Mouse (Mus musculus) ovary, adult 18-20 months (tissue): ENCODE results near the gene Arhgap30.

ENCODE experiments used
- DNase-seq: peaks from one replicate; pipeline ENCODE4 v3.0.0; 2022; ENCODE audit warnings: low spot score, mixed read lengths

The Arhgap30 gene

GRCm38 (mm10) chr1:171435288-171435814 lies 46.6 kb downstream of the Arhgap30 start:
- no peak for DNase-seq

DNA sequence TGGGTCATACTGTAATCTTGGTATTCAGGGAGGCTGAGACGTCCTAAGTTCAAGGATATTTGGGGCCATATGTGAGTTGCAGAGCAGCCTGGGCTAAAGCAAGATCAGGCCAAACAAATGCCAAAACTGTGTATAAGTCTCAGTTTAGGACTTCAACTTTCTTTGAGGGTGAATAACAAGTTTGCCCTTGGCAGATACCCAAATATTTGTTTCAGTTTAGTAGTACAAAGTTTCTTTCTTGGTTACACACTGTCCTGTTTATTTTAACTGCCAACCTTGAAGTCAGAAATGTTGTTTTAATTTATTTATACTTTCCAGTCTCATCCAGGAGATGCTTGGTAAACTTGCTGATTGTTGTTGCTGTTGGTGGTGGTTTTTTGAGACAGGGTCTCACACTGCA lies 47.2 kb downstream of the Arhgap30 start:
- no peak for DNase-seq

DNA sequence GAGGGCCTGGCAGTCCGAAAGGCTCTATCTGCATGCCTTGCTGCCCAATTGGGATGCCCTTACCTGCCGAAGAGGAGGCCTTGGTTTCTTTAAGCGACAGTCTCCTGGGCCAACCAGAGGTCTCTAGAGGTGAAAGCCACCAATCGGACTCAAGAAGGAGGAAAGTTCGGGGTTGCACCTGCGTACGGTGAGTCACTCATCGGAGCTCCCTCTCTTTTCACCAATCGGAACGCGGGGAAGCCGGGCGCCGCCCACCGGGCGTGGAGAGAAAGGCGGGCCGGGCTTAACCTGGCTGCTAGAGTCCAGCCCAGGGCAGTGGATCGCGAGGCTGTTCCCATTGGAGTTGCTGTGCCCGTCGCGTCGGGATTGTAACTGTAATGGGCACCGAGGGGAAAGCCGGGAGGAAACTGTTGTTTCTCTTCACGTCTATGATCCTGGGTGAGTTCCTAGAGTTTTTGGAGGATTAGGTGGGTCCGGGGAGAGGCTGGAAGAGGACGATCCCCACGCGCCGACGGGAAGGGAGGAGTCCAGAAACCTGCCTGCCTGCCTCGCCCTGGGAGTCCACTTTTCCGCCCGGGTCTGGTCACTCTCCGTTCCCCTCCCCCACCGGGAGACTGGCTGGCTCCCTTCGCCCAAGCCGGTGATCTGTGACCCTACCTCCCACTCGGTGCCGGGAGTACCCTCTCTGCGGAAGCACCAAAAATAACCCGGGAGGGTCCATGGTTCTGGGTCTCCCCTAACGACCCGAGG lies 48.7 kb downstream of the Arhgap30 start, which contains the start of gene F11r:
F11r (plus strand) TSS at position 272 of the 750 bp plus-strand sequence.
- DNase-seq = peak; percentile 84

DNA sequence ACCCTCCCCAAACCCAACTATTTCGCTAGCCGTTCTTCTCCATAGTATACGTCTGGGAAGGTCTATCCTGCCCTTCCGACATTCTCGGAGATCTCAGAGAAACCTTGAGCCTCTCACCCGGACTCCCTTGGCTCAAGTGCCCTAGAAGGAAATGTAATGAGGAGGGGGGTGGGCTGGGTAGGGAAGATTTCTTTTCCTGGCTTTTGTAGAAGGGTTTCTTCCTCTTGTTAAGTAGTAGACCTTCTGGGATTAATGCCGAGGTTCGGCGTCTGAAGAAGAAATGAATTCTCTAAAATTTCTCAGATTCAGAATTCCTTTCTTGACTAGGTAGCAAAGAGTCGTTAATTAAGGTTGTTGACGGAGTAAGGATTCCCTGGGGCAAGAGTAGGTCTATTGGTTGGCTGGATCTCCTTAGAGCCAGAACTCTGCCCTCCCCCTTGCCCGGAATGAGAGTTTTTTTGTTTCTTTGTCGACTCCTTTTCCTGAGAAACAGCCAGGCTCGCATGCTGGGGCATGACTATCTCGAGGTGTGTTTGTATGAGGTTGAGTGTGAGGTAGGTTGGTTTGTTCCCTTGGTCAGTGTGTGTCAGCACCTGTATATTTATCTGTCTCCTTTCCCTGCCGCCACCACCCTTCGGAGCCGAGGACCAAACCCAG lies 49.4 kb downstream of the Arhgap30 start:
- DNase-seq = no peak

GRCm38 (mm10) chr1:171439072-171439471 lies 50.3 kb downstream of the Arhgap30 start:
- DNase-seq = no peak

- DNase-seq = peak; percentile 53
Observed at GRCm38 (mm10) chr1:171440025-171440725, 51.4 kb downstream of the Arhgap30 start.

GRCm38 (mm10) chr1:171441466-171442412 lies 53.0 kb downstream of the Arhgap30 start:
- no peak for DNase-seq

- no peak for DNase-seq
Observed at GRCm38 (mm10) chr1:171442413-171442760, 53.6 kb downstream of the Arhgap30 start.

GRCm38 (mm10) chr1:171445050-171445449 lies 56.3 kb downstream of the Arhgap30 start:
- no peak for DNase-seq

- no peak for DNase-seq
Observed at GRCm38 (mm10) chr1:171446854-171447253, 58.1 kb downstream of the Arhgap30 start.

- DNase-seq = no peak
Observed at GRCm38 (mm10) chr1:171447692-171448091, 58.9 kb downstream of the Arhgap30 start.

- DNase-seq = no peak
Observed at GRCm38 (mm10) chr1:171450062-171450461, 61.3 kb downstream of the Arhgap30 start.

- no peak for DNase-seq
Observed at GRCm38 (mm10) chr1:171451001-171451400, 62.2 kb downstream of the Arhgap30 start.

- DNase-seq = no peak
Observed at GRCm38 (mm10) chr1:171452522-171452921, 63.8 kb downstream of the Arhgap30 start.

GRCm38 (mm10) chr1:171452923-171453322 lies 64.2 kb downstream of the Arhgap30 start:
- DNase-seq = no peak

GRCm38 (mm10) chr1:171454926-171455325 lies 66.2 kb downstream of the Arhgap30 start:
- no peak for DNase-seq

- no peak for DNase-seq
Observed at GRCm38 (mm10) chr1:171457568-171457967, 68.8 kb downstream of the Arhgap30 start.

- DNase-seq = no peak
Observed at GRCm38 (mm10) chr1:171459791-171460190, 71.0 kb downstream of the Arhgap30 start.
